Mouse (Mus musculus): ENCODE measurements around the gene Ackr2. TPM values are rescaled to one million over a fixed set of nuclear protein-coding genes. Genes with fewer than 3 reads are reported as not detected.

Gene Ackr2
- polyA plus RNA-seq, 1 experiment, result not detected

DNA sequence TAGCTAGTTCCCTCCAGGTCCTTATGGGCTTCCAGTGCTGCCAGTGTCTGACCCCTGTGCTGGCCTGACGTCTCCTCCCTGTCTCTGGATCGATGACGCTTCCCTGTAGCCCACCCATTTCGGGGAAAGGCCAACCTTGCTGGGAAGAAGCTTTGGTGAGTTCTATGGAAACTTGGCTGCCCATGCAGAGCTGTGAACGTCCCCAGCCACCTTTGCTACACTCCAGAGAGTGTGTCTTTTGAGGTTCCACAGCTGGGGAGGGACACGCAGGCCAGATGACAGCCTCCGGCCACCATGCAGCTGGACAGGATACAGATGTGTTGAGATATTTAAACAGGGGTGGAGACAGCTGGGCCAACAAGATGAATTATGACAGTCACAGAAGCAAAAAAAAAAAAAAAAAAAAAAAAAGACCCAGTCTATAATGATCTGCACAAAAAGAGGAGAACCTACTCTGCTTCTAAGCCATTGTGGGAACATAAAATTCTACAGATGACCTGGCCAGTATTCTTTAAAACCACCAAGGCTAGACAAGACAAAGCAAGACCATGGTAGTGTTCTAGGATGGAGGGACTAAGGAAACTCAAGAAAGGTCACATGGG is 2.7 kb upstream of the Ackr2 start:
- H3K4me1 ChIP-seq (ENCODE audit: control insufficient read depth, insufficient read depth, low read length), result no peaks in the 10 kb centered on the region
- TF ChIP-seq POLR2A (IDR thresholded peaks at IDR 0.05; ENCODE audit: borderline replicate concordance, control insufficient read depth, low read depth, low read length), result no peak
- no peak for TF ChIP-seq CTCF (IDR thresholded peaks at IDR 0.05; ENCODE audit: control insufficient read depth, insufficient read depth, low read length)
- H3K4me3 ChIP-seq (replicated peaks; ENCODE audit: control insufficient read depth, low read depth, low read length), result no peak overlapping the region
- WGBS, result 61% methylated on average over 7 of the region's 7 CpGs
- H3K27ac ChIP-seq (ENCODE audit: control insufficient read depth, insufficient read depth, low read depth, low read length, poor library complexity), result no peak overlapping the region

GRCm38 (mm10) chr9:121896820-121897219 is 1.3 kb upstream of the Ackr2 start:
- 63% methylated on average over 4 of the region's 4 CpGs for WGBS
- TF ChIP-seq CTCF (IDR thresholded peaks at IDR 0.05; ENCODE audit: control insufficient read depth, insufficient read depth, low read length), result no peak
- TF ChIP-seq POLR2A (IDR thresholded peaks at IDR 0.05; ENCODE audit: borderline replicate concordance, control insufficient read depth, low read depth, low read length), result no peak
- no peaks in the 10 kb centered on the region for H3K4me1 ChIP-seq (ENCODE audit: control insufficient read depth, insufficient read depth, low read length)
- no peak overlapping the region for H3K4me3 ChIP-seq (replicated peaks; ENCODE audit: control insufficient read depth, low read depth, low read length)
- H3K27ac ChIP-seq (ENCODE audit: control insufficient read depth, insufficient read depth, low read depth, low read length, poor library complexity), result no peak overlapping the region

- 78% methylated on average over 6 of the region's 6 CpGs for WGBS
- peaks cover 2% of the 10 kb centered on the region; the same call in 1 of the 2 replicates for H3K4me1 ChIP-seq (ENCODE audit: control insufficient read depth, insufficient read depth, low read length)
- no peak overlapping the region for H3K4me3 ChIP-seq (replicated peaks; ENCODE audit: control insufficient read depth, low read depth, low read length)
- H3K27ac ChIP-seq (ENCODE audit: control insufficient read depth, insufficient read depth, low read depth, low read length, poor library complexity), result no peak overlapping the region
- no peak for TF ChIP-seq POLR2A (IDR thresholded peaks at IDR 0.05; ENCODE audit: borderline replicate concordance, control insufficient read depth, low read depth, low read length)
- TF ChIP-seq CTCF (IDR thresholded peaks at IDR 0.05; ENCODE audit: control insufficient read depth, insufficient read depth, low read length), result no peak
These were observed 1.2 kb downstream of the Ackr2 start for GRCm38 (mm10) chr9:121899306-121899705.

DNA sequence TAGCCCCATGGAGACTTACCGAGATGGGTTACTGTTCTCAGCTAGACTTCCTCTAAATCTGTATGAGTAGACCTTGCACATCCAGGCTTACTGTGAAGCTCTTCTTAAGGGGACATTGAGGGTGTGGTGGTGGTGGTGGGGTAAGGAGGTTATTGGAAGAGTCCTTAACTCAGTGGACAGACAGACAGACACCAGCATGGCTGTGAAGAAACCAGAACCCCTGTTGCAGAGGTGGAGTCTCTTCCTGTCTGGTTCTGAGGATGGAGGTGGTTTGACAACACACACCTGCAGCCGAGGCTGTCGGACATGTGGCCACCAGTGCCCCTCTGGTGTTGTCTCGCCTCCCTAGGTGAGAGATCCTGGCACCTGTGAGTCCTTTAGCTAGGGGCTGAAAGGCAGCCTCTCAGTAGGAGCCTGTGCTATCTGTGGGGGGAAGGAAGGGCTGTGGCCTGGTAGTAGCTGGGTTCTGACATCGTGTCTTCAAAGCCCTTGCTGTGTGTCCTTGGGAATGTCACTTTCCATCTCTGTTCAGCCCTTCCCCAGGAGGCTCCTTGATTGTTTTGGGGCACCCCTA is 2.2 kb downstream of the Ackr2 start:
- TF ChIP-seq POLR2A (IDR thresholded peaks at IDR 0.05; ENCODE audit: borderline replicate concordance, control insufficient read depth, low read depth, low read length) (no peak), CTCF (IDR thresholded peaks at IDR 0.05; ENCODE audit: control insufficient read depth, insufficient read depth, low read length) (no peak)
- H3K27ac ChIP-seq (ENCODE audit: control insufficient read depth, insufficient read depth, low read depth, low read length, poor library complexity), result no peak overlapping the region
- H3K4me3 ChIP-seq (replicated peaks; ENCODE audit: control insufficient read depth, low read depth, low read length), result no peak overlapping the region
- peaks cover 5% of the 10 kb centered on the region; the same call in 1 of the 2 replicates for H3K4me1 ChIP-seq (ENCODE audit: control insufficient read depth, insufficient read depth, low read length)
- WGBS, result 57% methylated on average over 5 of the region's 5 CpGs

DNA sequence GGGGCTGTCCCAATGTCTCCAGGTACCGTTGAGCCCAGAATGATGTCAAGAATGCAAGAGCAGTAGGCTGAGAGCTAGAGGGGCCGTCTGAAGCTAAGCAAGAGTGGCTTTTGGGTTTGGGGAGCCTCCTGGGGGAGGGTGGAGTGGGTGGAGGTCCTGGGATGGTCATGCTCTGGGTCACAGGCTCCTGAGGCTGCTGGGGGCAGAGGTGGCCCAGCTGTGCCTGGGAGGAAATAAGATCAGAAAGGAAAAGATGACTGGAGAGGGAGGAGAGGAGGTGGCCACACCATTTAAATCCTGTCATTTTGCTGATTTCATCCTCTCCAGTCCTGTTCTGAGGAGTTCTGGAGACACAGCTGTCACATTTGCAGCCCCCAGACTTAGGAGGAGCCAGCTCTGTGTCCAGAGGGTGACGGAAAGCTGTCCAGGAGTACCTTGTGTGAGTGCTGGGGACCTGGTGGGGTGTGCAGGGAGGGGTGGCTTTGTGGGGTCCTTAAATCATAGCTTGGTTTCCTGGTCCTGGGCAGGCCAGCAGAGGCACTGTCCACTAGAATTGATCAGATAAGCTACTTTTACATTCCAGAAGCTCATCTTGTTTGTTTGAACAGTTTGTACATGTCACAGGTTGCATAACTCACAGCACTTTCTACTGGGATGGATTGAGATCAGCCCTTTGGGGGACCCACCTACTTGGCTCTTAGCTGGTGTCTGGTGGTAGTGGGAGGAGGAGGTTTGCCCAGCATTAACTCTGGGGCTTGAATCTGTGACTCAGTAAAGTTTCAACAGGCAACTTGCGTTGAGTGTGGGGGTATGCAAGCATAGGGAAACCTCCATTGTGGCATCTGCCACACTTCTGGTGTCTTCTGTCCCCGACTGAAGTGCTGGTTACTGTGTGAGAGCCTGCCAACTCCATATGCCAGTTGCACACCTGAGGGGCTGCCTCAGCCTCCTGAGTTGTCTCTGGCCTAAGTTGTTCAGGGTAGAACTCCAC is 3.9 kb downstream of the Ackr2 start:
- Histone ChIP-seq H3K27ac (ENCODE audit: control insufficient read depth, insufficient read depth, low read depth, low read length, poor library complexity) (no peak overlapping the region), H3K4me3 (replicated peaks; ENCODE audit: control insufficient read depth, low read depth, low read length) (no peak overlapping the region), H3K4me1 (ENCODE audit: control insufficient read depth, insufficient read depth, low read length) (peaks cover 5% of the 10 kb centered on the region; the same call in 1 of the 2 replicates)
- 74% methylated on average over 5 of the region's 5 CpGs for WGBS
- TF ChIP-seq POLR2A (IDR thresholded peaks at IDR 0.05; ENCODE audit: borderline replicate concordance, control insufficient read depth, low read depth, low read length), result no peak
- no peak for TF ChIP-seq CTCF (IDR thresholded peaks at IDR 0.05; ENCODE audit: control insufficient read depth, insufficient read depth, low read length)

DNA sequence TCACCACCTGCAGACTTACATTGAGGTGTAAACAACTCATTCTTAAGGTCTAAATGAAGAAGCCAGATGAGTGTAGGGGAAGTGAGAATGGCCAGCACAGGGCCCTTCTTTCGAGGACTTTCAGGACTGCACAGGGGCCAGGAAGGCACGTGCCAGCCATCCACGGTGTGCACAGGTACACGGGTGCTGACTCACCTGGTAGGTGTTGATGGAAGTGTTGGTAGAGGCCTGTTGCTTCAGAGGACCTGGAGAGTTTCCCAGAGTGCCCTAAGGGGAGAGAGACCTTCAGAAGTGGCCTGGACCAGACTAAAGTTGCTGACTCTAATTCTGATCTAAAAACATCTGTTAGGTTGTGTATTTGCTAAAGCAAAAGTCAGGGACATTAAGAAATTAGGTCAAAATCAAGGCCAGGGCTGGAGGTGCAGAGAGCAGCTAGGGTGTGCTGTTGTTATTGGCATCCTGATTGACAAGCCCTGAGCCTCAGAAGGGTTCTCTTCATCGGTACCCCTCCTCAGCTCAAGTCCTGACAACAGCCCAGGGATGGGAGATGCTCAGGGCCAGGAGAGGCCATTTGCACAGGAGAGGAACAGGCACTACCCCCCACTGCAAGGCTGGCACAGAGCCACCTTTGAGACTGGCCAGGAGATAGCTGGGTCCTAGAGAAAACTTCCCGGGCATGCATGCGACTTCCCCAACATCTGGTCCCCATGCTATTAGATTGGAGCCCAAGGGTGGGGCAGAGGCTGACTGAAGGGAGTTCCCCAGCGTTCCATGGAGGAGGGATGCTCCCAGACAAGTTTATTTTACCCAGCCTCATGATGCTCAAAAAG is 5.5 kb downstream of the Ackr2 start:
- H3K4me3 ChIP-seq (replicated peaks; ENCODE audit: control insufficient read depth, low read depth, low read length), result no peak overlapping the region
- peaks cover 5% of the 10 kb centered on the region; the same call in 1 of the 2 replicates for H3K4me1 ChIP-seq (ENCODE audit: control insufficient read depth, insufficient read depth, low read length)
- no peak overlapping the region for H3K27ac ChIP-seq (ENCODE audit: control insufficient read depth, insufficient read depth, low read depth, low read length, poor library complexity)
- TF ChIP-seq CTCF (IDR thresholded peaks at IDR 0.05; ENCODE audit: control insufficient read depth, insufficient read depth, low read length) (no peak), POLR2A (IDR thresholded peaks at IDR 0.05; ENCODE audit: borderline replicate concordance, control insufficient read depth, low read depth, low read length) (no peak)
- WGBS, result 54% methylated on average over 8 of the region's 8 CpGs

- WGBS, result 15% methylated on average over 4 of the region's 4 CpGs
- Histone ChIP-seq H3K4me3 (replicated peaks; ENCODE audit: control insufficient read depth, low read depth, low read length) (no peak overlapping the region), H3K4me1 (ENCODE audit: control insufficient read depth, insufficient read depth, low read length) (peaks cover 6% of the 10 kb centered on the region; the same call in 1 of the 2 replicates), H3K27ac (ENCODE audit: control insufficient read depth, insufficient read depth, low read depth, low read length, poor library complexity) (no peak overlapping the region)
- TF ChIP-seq CTCF (IDR thresholded peaks at IDR 0.05; ENCODE audit: control insufficient read depth, insufficient read depth, low read length), result no peak
- no peak for TF ChIP-seq POLR2A (IDR thresholded peaks at IDR 0.05; ENCODE audit: borderline replicate concordance, control insufficient read depth, low read depth, low read length)
These were observed 6.2 kb downstream of the Ackr2 start for GRCm38 (mm10) chr9:121904319-121904718.

Measured in bone marrow, adult 2 months (tissue).